Mouse (Mus musculus) neural tube, embryonic 11.5 days (tissue): ENCODE results near the gene Tead1. TPM values are rescaled to one million over a fixed set of nuclear protein-coding genes. Genes with fewer than 3 reads are reported as not detected.

Experiments
- ATAC-seq: fragments of 200-750 bp; cut with Nextera tagmentation; 2 replicates; pipeline ENCODE4 v1.8.0; 2017; ENCODE audit warnings: moderate number of reproducible peaks, mild to moderate bottlenecking, moderate TSS enrichment, moderate library complexity; ENCODE audit not compliant: insufficient read depth, low FRiP score, low TSS enrichment
- DNase-seq: peaks from one replicate; pipeline ENCODE4 v3.0.0-alpha.2; 2015; ENCODE audit warnings: low spot score
- H3K27ac ChIP-seq: fragments of 300-500 bp; sonication (generic); 2 replicates; pipeline ENCODE4 v1.5.1; 2014; ENCODE audit warnings: low read depth, mild to moderate bottlenecking, low read length
- H3K27me3 ChIP-seq: fragments of 300-500 bp; sonication (generic); 2 replicates; pipeline ENCODE4 v1.6.1; 2014; ENCODE audit warnings: mild to moderate bottlenecking, low read length, mixed read lengths; ENCODE audit not compliant: control insufficient read depth, insufficient read depth
- H3K36me3 ChIP-seq: fragments of 300-500 bp; sonication (generic); 2 replicates; pipeline ENCODE4 v1.6.1; 2014; ENCODE audit warnings: mild to moderate bottlenecking, low read length, moderate library complexity, mixed read lengths; ENCODE audit not compliant: control insufficient read depth, insufficient read depth
- H3K4me1 ChIP-seq: fragments of 300-500 bp; sonication (generic); 2 replicates; pipeline ENCODE4 v1.6.1; 2014; ENCODE audit warnings: low read length, mixed read lengths; ENCODE audit not compliant: control insufficient read depth, insufficient read depth
- H3K4me2 ChIP-seq: fragments of 300-500 bp; sonication (generic); 2 replicates; pipeline ENCODE4 v1.6.1; 2014; ENCODE audit warnings: low read depth, mild to moderate bottlenecking, moderate library complexity
- H3K4me3 ChIP-seq: fragments of 300-500 bp; sonication (generic); 2 replicates; pipeline ENCODE4 v1.5.1; 2014; ENCODE audit warnings: low read depth, low read length
- H3K9ac ChIP-seq: fragments of 300-500 bp; sonication (generic); 2 replicates; pipeline ENCODE4 v1.6.1; 2014; ENCODE audit warnings: mild to moderate bottlenecking, low read length
- H3K9me3 ChIP-seq: fragments of 300-500 bp; sonication (generic); 2 replicates; pipeline ENCODE4 v1.6.1; 2016; ENCODE audit warnings: low read length; ENCODE audit not compliant: control insufficient read depth
- WGBS: fragments of 180-500 bp; shearing (Covaris S2); extraction: QIAGEN DNeasy Blood & Tissue Kit; methylation state at CpG from one replicate; pipeline ENCODE4 v1.1.7; 2014; 5-methylcytosine and 5-hydroxymethylcytosine counted together
- polyA plus RNA-seq: library from polyadenylated mRNA; unstranded; fragments of >200 nt; fragmentation: Nextera tagmentation; extraction: Ambion mirVana; gene quantifications from 2 replicates; pipeline ENCODE4 v1.2.1, GENCODE M21; 2014

Gene Tead1
- polyA plus RNA-seq, 1 experiment from 2014 or later = 13.2 TPM

DNA sequence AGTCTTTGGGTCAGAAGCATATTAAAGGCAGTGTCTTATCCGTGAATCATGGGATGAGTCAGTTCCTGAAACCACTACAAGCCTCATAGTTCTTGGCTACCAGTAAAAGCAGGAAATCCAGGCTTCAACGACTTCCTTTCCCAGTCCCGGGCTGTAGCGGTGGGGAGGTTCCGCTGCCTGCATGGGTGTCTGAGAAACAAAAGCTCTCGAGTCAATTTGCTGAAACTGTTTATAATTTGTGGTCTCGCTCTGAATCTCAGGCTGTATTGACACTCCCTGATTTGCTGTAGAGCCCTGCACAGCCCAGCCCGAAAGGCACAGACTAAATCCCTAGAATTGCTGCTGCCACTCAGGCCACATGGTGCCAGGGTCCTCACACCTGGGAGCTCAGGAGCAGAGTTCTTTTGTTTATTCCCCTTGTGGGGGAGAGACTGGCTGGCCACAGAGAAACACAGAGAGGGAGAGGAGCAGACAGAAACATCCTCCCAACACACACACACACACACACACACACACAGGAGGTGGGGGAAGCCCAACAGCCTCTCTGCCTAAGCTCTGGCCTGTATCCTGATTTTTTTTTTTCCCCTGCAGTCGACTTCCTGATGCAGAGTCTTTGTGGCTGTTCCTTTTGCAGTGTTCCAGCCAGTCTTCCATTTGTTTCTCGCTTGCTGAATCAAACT lies 18.2 kb downstream of the Tead1 start:
- Histone ChIP-seq H3K4me1 (peaks cover 38% of the 10 kb centered on the region), H3K36me3 (no peaks in the 10 kb centered on the region), H3K4me2 (no peak overlapping the region), H3K27me3 (no peaks in the 10 kb centered on the region), H3K9me3 (no peaks in the 10 kb centered on the region), H3K27ac (peak overlapping the region; percentile 45; the same call in 1 of the 2 replicates), H3K9ac (no peak overlapping the region), H3K4me3 (no peak overlapping the region)
- peak; percentile 48 for DNase-seq
- WGBS = 8% methylated on average over 10 of the region's 10 CpGs
- ATAC-seq = no peak

DNA sequence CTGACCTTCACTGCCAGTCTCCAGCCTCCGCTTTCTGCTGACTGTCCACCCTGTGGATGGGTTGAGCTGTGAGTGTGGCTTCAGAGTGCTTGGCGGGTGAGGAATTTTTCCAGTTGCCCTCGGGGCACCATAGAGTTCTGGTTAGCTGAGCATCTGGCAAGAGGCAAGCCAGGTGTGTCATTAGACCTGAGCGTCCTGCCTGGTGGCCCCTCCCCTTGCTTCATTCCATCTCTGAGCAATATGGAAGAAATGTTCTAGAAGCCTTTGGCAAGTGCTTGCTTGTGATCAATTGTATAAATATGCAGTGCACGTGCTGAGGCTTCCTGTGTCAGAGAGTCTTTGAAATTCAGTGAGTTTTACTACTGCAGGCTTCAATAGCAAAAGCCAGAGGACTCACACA lies 21.0 kb downstream of the Tead1 start:
- WGBS = 65% methylated on average over 5 of the region's 5 CpGs
- Histone ChIP-seq H3K27me3 (no peaks in the 10 kb centered on the region), H3K36me3 (no peaks in the 10 kb centered on the region), H3K27ac (no peak overlapping the region), H3K4me3 (no peak overlapping the region), H3K9ac (no peak overlapping the region), H3K4me1 (peaks cover 36% of the 10 kb centered on the region), H3K9me3 (no peaks in the 10 kb centered on the region), H3K4me2 (no peak overlapping the region)
- DNase-seq = no peak
- no peak for ATAC-seq

DNA sequence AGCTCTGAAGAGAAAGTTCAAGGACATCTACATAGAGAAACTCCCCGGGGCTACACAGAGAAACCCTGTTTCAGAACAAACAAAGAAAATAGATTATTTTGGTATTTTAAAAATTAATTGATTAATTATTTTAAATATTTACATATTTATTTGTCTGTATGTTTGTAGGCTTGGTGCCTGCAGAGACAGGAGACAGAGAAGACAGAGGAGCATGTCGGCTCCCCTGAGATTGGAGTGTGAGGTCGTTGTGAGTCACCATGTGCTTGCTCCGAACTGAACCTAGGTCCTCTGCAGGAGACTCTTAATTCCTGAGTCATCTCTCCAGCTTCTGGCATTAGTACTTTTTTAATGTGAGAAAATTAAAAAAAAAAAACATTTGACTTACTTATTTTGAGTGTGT lies 24.2 kb downstream of the Tead1 start:
- Histone ChIP-seq H3K36me3 (no peaks in the 10 kb centered on the region), H3K4me1 (peaks cover 10% of the 10 kb centered on the region), H3K9ac (no peak overlapping the region), H3K27me3 (no peaks in the 10 kb centered on the region), H3K9me3 (no peaks in the 10 kb centered on the region), H3K4me3 (no peak overlapping the region), H3K4me2 (no peak overlapping the region), H3K27ac (no peak overlapping the region)
- WGBS = 89% methylated on average over 4 of the region's 4 CpGs
- DNase-seq (no peak), ATAC-seq (no peak)

DNA sequence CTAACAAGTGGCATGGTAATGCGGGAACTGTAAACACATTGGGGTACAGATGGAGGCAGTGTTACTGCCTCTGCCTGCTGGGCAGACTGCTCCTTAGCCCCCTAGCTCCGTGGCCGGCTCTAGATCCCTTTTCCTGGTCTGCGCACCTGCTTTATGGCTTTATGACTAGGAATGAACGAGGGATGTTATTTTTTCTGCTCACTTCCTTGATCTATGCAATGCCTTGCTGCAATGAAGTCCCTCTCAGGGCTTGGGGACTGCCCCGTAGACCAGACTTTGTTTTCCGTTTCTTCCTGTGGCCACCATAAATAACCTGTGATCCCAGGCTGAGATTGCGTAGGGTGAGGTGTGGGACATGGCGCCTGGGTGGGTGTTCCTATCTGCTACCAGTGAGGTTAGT lies 26.8 kb downstream of the Tead1 start:
- Histone ChIP-seq H3K9ac (no peak overlapping the region), H3K27ac (no peak overlapping the region)
- no peak for ATAC-seq

DNA sequence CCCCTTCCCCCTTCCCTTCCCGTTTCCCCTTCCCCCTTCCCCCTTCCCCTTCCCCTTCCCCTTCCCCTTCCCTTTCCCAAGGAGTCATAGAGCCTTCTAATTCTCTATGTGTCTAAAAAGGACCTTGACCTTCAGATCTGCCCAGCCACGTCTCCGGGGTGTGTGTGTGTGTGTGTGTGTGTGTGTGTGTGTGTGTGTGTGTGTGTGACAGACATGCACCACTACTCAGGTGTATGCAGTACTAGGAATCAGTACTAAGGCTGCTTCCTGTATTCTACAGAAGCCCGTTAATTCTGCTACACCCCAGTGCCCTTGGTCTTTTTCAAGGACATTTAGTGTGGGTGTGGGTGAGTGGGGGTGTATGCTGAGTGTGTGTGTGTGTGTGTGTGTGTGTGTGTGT lies 27.6 kb downstream of the Tead1 start:
- no peaks in the 10 kb centered on the region for H3K27me3 ChIP-seq
- ATAC-seq (no peak), DNase-seq (no peak)
- no peak overlapping the region for H3K4me2 ChIP-seq
- no peak overlapping the region for H3K9ac ChIP-seq
- no peak overlapping the region for H3K4me3 ChIP-seq
- H3K9me3 ChIP-seq = no peaks in the 10 kb centered on the region
- WGBS = 80% methylated on average over 3 of the region's 4 CpGs
- no peaks in the 10 kb centered on the region for H3K4me1 ChIP-seq
- H3K27ac ChIP-seq = no peak overlapping the region
- no peaks in the 10 kb centered on the region for H3K36me3 ChIP-seq

More for the DNA sequence above, 26.8 kb downstream of the Tead1 start:
- H3K4me1 ChIP-seq = no peaks in the 10 kb centered on the region
- H3K27me3 ChIP-seq = no peaks in the 10 kb centered on the region
- H3K36me3 ChIP-seq = no peaks in the 10 kb centered on the region
- no peaks in the 10 kb centered on the region for H3K9me3 ChIP-seq
- H3K4me2 ChIP-seq = no peak overlapping the region
- 44% methylated on average over 9 of the region's 9 CpGs for WGBS
- no peak for DNase-seq
- H3K4me3 ChIP-seq = no peak overlapping the region

DNA sequence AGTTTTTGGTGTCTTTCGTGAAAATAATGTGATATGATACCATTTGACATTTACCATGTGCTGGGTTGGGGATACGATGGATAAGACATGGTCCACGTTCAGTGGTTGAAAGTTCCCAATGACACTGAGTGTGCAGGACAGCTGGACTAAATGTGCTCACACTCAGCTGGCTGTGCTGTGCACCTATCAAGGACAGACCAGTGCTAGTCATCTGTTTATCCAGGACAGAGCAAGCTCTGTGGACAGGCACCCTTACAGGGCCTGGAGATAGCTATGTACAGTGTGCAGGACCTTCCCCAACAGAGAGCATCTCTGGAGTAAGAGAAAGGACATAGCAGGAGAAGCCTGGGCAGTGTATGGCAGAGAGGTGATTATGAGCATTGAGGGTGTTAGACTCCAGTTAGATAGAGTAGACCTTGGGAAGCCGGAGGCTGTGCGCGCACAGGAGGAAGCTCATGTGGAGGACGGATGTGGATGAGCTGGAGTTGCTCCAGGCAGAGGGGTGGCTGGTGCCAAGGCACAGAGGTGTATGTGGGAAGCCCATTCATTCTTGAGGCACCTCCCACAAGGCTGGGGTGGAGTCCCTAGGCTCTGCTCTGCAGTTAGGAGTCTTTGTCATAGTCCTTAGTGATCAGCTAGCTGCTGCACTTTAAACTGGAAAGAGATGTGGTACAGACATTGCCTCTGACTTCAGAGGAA lies 31.4 kb downstream of the Tead1 start:
- no peak overlapping the region for H3K27ac ChIP-seq
- no peaks in the 10 kb centered on the region for H3K9me3 ChIP-seq
- whole genome bisulfite sequencing = 83% methylated on average over 7 of the region's 7 CpGs
- peaks cover 5% of the 10 kb centered on the region for H3K4me1 ChIP-seq
- no peak overlapping the region for H3K9ac ChIP-seq
- DNase-seq = no peak
- H3K27me3 ChIP-seq = no peaks in the 10 kb centered on the region
- no peak for ATAC-seq
- no peaks in the 10 kb centered on the region for H3K36me3 ChIP-seq
- no peak overlapping the region for H3K4me3 ChIP-seq
- no peak overlapping the region for H3K4me2 ChIP-seq

DNA sequence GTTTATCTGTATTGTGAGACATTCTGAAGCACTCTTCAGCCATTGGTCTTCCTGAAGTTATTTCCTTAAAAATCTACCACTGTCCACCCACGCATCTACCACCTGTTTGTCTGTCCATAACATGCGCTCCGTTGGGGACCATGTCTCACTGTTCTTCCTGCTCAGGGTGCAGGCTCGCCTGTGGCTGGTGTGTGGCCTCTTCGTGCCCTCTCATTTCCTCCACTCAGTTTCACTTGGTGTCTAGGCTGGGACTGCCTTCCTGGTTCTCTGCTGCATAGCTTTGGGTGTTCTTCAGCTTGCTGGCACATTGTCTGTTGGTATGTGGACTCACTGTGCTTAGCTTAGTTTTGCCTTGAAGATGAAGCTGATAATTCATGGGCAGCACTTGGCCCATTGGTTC lies 32.9 kb downstream of the Tead1 start:
- H3K36me3 ChIP-seq = no peaks in the 10 kb centered on the region
- no peak for DNase-seq
- no peaks in the 10 kb centered on the region for H3K27me3 ChIP-seq
- no peak for ATAC-seq
- no peaks in the 10 kb centered on the region for H3K9me3 ChIP-seq
- no peak overlapping the region for H3K4me2 ChIP-seq
- whole genome bisulfite sequencing = 74% methylated on average over 5 of the region's 5 CpGs
- no peak overlapping the region for H3K27ac ChIP-seq
- H3K4me1 ChIP-seq = peaks cover 5% of the 10 kb centered on the region
- H3K9ac ChIP-seq = no peak overlapping the region
- H3K4me3 ChIP-seq = no peak overlapping the region

DNA sequence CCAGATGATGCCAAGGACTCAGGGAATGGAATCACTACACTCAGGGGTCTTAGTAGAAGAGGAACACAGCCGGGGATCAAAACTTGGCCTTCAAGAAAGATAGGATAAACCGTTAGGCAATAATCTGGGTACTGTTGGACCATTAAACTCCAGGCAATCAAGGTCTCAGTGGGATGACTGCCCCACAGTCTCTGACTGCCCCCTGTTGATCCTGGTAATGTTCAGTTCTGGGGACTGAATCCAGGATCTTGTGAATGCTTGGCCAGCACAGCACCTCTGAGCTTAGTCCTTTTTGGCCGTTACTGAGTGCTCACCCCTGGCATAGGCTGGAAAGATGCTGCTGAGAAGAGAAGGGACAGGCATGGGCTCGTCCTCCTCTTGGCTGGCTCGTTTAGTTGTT lies 34.4 kb downstream of the Tead1 start:
- H3K9me3 ChIP-seq = no peaks in the 10 kb centered on the region
- no peak overlapping the region for H3K4me3 ChIP-seq
- no peak for DNase-seq
- no peak overlapping the region for H3K9ac ChIP-seq
- 46% methylated on average over 5 of the region's 5 CpGs for WGBS
- no peaks in the 10 kb centered on the region for H3K27me3 ChIP-seq
- no peak overlapping the region for H3K4me2 ChIP-seq
- H3K36me3 ChIP-seq = no peaks in the 10 kb centered on the region
- peaks cover 8% of the 10 kb centered on the region for H3K4me1 ChIP-seq
- ATAC-seq = no peak
- H3K27ac ChIP-seq = no peak overlapping the region

DNA sequence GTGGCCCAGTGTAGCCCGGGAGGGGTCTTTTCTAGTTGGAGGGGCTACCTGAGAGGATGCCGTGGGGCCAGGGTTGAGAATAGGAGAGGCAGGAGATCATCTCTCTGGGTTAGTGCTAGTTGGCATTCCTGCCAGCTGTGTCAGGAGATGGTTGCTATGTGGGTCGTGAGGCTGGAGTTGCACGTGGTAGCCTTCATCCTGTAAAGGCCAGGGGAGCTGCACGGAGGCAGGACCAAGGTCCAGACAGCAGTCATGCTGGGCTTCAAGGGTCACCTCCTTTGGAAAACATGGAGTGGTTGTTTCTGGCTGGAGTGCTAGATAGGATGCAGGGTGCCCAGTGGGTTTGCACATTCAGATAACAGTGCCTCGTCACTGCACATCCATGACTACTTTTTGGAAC lies 35.7 kb downstream of the Tead1 start:
- H3K9me3 ChIP-seq = no peaks in the 10 kb centered on the region
- peaks cover 18% of the 10 kb centered on the region for H3K4me1 ChIP-seq
- H3K36me3 ChIP-seq = no peaks in the 10 kb centered on the region
- ATAC-seq (no peak), DNase-seq (no peak)
- 65% methylated on average over 6 of the region's 6 CpGs for WGBS
- H3K27ac ChIP-seq = no peak overlapping the region
- H3K9ac ChIP-seq = no peak overlapping the region
- no peak overlapping the region for H3K4me2 ChIP-seq
- H3K27me3 ChIP-seq = no peaks in the 10 kb centered on the region
- H3K4me3 ChIP-seq = no peak overlapping the region
